Mouse (Mus musculus) liver, adult 2 months (tissue): Measurements from ENCODE around the gene Sept11. TPM values are rescaled to one million over a fixed set of nuclear protein-coding genes. Genes with fewer than 3 reads are reported as not detected.

Experiments
- DNase-seq: peaks from one replicate; pipeline ENCODE4 v3.0.0-alpha.2; 2011; ENCODE audit warnings: low read depth, low spot score; ENCODE audit errors: extremely low read depth
- H3K27ac ChIP-seq: fragments of 200-500 bp; replicated peaks from 2 replicates; pipeline ENCODE4 v1.5.1; 2012; ENCODE audit warnings: low read depth, mild to moderate bottlenecking, control low read depth, inconsistent platforms, low read length; ENCODE audit not compliant: insufficient read depth
- H3K27me3 ChIP-seq: fragments of 200-500 bp; 2 replicates; pipeline ENCODE4 v1.6.1; 2012; ENCODE audit warnings: mild to moderate bottlenecking, moderate library complexity, low read length, inconsistent platforms; ENCODE audit not compliant: control insufficient read depth, insufficient read depth
- H3K36me3 ChIP-seq: fragments of 200-500 bp; 2 replicates; pipeline ENCODE4 v1.6.1; 2012; ENCODE audit warnings: low read length, inconsistent platforms; ENCODE audit not compliant: control insufficient read depth, insufficient read depth
- H3K4me1 ChIP-seq: fragments of 200-500 bp; 2 replicates; pipeline ENCODE4 v1.6.1; 2011; ENCODE audit warnings: low read length; ENCODE audit not compliant: control insufficient read depth, insufficient read depth
- H3K4me3 ChIP-seq: fragments of 200-500 bp; 2 replicates; pipeline ENCODE4 v1.5.1; 2011; ENCODE audit warnings: low read depth, mild to moderate bottlenecking, control low read depth, low read length, moderate library complexity; ENCODE audit not compliant: insufficient read depth
- H3K79me2 ChIP-seq: fragments of 200-500 bp; 2 replicates; pipeline ENCODE4 v1.6.1; 2012; ENCODE audit warnings: inconsistent platforms, mild to moderate bottlenecking, low read length, moderate library complexity; ENCODE audit not compliant: control insufficient read depth, insufficient read depth
- H3K9ac ChIP-seq: fragments of 200-500 bp; 2 replicates; pipeline ENCODE4 v1.6.1; 2012; ENCODE audit warnings: low read depth, mild to moderate bottlenecking, control low read depth, inconsistent platforms, low read length
- CTCF ChIP-seq: fragments of 200-500 bp; IDR thresholded peaks from 2 replicates; pipeline ENCODE4 v1.5.1; 2011; ENCODE audit warnings: low read depth, low read length, control low read depth
- POLR2A ChIP-seq: fragments of 200-500 bp; IDR thresholded peaks from 2 replicates; pipeline ENCODE4 v1.6.1; 2011; ENCODE audit warnings: low read length, control low read depth; ENCODE audit not compliant: insufficient read depth; ENCODE audit errors: extremely low read depth
- WGBS: fragments of 180-500 bp; shearing (Covaris S2); methylation state at CpG from one replicate; pipeline ENCODE4 v1.1.7; 2018; 5-methylcytosine and 5-hydroxymethylcytosine counted together
- polyA plus RNA-seq: library from polyadenylated mRNA; depleted of rRNA; stranded (reverse); fragments of >200 nt; gene quantifications from 2 replicates; pipeline ENCODE4 v1.2.3, GENCODE M21; 2012
- total RNA-seq: library from RNA; depleted of rRNA; stranded (reverse); fragments of >200 nt; gene quantifications from 2 replicates; pipeline ENCODE4 v1.2.3, GENCODE M21; 2014

The Sept11 gene
- total and polyA plus RNA-seq, 2 experiments, result 7.1 to 7.3 TPM

DNA sequence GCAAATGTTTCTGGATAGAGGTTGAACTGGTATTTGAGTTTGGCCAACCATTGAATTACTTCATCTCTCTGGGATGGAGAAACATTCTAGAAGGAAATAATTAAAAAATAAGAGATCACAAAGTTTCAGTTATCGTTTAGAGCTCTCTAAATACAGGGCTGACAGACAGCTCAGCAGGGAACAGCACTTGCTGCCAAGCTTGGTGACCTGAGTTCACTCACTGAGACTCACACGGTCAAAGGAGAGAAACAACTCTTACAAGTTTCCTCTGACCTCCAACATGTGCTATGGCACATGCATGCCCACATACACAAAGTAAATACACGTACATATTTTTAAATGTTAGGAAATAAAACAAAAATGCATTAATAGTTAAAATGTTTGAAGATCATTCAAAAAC lies 96.4 kb downstream of the Sept11 start:
- Histone ChIP-seq H3K36me3 (peaks cover 31% of the 10 kb centered on the region), H3K9ac (no peak overlapping the region), H3K4me1 (peaks cover under 1% of the 10 kb centered on the region; the same call in 1 of the 2 replicates), H3K79me2 (no peaks in the 10 kb centered on the region; the same call in 1 of the 2 replicates), H3K27ac (no peak overlapping the region), H3K27me3 (no peaks in the 10 kb centered on the region), H3K4me3 (no peak overlapping the region)
- TF ChIP-seq CTCF (no peak), POLR2A (no peak)
- WGBS, result 36% methylated on average over 3 of the region's 3 CpGs
- DNase-seq, result peak; percentile 38

DNA sequence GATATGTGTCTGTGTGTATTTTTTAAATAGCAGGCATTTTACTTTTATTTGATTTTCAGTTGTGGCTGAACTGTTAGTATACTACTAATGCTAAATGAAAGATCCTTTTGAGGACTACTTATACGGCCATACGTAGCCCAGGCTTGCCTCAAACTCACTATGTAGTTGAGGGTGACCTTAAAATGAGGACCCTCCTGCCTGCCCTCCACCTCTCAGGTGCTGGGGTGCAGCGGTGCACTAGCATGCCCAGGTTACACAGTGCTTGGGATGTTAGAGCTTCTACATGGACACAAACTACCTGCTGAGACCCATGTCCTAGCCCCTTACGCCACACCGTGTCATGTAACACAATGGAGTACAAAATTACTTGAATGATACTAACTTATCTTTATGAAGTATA lies 97.2 kb downstream of the Sept11 start:
- H3K4me1 ChIP-seq, result no peaks in the 10 kb centered on the region
- WGBS, result 97% methylated on average over 5 of the region's 5 CpGs
- no peak overlapping the region for H3K9ac ChIP-seq
- no peak for TF ChIP-seq POLR2A
- TF ChIP-seq CTCF, result no peak
- H3K36me3 ChIP-seq, result peaks cover 28% of the 10 kb centered on the region
- no peak overlapping the region for H3K4me3 ChIP-seq
- DNase-seq, result no peak
- no peak overlapping the region for H3K27ac ChIP-seq
- no peaks in the 10 kb centered on the region for H3K27me3 ChIP-seq
- no peaks in the 10 kb centered on the region; the same call in 1 of the 2 replicates for H3K79me2 ChIP-seq

DNA sequence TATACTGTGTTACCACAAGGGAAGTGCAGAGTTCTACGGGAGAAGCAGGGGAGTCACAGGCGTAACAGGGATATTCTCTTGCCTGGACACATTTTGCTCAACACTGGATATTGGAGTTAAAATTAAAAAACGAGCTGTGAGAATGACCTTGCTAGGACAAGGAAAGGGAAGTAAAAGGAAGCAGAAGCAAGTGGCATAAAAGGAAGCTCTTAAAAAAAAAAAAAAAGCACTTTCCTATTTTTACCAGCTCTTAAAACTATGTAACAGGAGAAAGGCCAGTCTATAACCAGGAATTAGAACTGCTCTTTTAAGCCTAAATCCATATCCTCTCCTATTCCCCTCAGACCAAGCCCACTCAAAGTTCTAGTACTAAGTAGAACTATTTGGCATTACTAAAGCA lies 105.0 kb downstream of the Sept11 start:
- no peak for DNase-seq
- Histone ChIP-seq H3K9ac (no peak overlapping the region), H3K36me3 (peaks cover 27% of the 10 kb centered on the region), H3K4me3 (no peak overlapping the region), H3K79me2 (peaks cover 6% of the 10 kb centered on the region; the same call in 1 of the 2 replicates), H3K4me1 (0 out of 2 replicates have a peak, but pooled peaks cover 2% of the 10 kb centered on the region), H3K27ac (no peak overlapping the region), H3K27me3 (no peaks in the 10 kb centered on the region)
- TF ChIP-seq POLR2A (no peak), CTCF (no peak)
- WGBS, result 78% methylated on average over 3 of the region's 3 CpGs

DNA sequence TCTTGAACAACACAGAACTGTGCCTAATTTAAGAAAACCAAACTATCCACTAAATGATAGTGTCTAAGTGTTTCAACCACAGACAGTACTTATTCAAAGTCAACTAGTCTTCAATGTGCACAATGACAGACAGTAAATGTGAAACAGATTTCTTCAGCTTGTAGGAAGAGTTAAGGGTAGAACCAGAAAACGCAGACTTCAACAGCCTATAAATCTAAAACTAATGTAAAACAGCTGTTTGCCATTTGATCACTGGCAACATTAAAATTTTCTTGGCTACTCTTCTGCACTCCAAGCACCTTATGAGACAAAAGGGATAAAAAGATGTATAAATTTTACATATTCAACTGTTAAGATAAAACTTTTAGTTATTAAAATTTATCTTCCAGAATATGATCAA lies 107.9 kb downstream of the Sept11 start:
- Histone ChIP-seq H3K4me3 (no peak overlapping the region), H3K27me3 (no peaks in the 10 kb centered on the region), H3K27ac (no peak overlapping the region), H3K79me2 (peaks cover 14% of the 10 kb centered on the region; the same call in 1 of the 2 replicates), H3K9ac (no peak overlapping the region), H3K4me1 (peaks cover 5% of the 10 kb centered on the region; the same call in 1 of the 2 replicates), H3K36me3 (peaks cover 27% of the 10 kb centered on the region)
- 98% methylated on average over 1 of the region's 1 CpGs for WGBS
- DNase-seq, result no peak
- no peak for TF ChIP-seq CTCF
- no peak for TF ChIP-seq POLR2A

DNA sequence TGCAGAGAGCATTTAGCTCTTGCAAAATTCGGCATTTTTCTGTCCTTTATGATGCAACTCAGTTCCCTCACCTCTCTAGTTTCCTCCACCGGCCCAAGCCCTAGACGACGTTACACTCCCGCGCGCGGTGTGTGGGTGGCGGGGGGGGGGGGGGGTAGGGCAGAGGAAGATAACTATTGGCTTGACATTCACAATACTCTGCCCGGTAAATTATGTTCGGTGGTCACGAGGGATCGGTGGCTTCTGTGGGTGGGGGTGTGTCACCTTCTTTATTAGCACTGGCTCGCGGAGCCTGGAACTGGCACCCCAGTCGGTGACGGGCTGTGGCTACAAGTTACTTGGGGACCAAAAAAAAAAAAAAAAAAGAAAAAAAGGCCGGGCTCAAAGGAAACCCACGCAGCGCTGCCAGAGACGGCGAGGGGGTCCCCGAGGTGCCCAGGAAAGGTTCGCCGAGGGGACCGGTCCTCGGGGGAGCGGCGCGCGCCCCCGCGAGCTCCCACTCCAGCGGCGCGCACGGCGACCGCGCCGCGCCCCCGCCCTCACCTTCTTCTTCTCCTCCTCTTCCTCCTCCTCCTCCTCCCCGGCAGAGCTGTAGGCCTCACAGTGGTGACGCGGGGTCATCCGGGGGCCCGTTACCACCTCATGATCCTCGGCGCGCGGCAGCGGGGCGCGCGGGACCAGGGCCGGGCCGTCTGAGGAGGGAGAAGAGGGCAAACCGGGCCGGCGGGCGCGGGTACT lies 112.3 kb downstream of the Sept11 start:
- peaks cover 5% of the 10 kb centered on the region; the same call in 1 of the 2 replicates for H3K4me1 ChIP-seq
- H3K9ac ChIP-seq, result peak overlapping the region; percentile 99
- H3K79me2 ChIP-seq, result peaks cover 9% of the 10 kb centered on the region; the same call in 1 of the 2 replicates
- no peak for TF ChIP-seq POLR2A
- TF ChIP-seq CTCF, result no peak
- no peaks in the 10 kb centered on the region for H3K27me3 ChIP-seq
- H3K27ac ChIP-seq, result peak overlapping the region; percentile 91
- peaks cover 10% of the 10 kb centered on the region for H3K36me3 ChIP-seq
- WGBS, result 1% methylated on average over 62 of the region's 63 CpGs
- H3K4me3 ChIP-seq, result peak overlapping the region; percentile 100
- DNase-seq, result peak; percentile 69
